Mouse (Mus musculus) midbrain, embryonic 10.5 days (tissue): ENCODE data around the gene Trmt2b. TPM values are rescaled to one million over a fixed set of nuclear protein-coding genes. Genes with fewer than 3 reads are reported as not detected.

Source experiments
- DNase-seq: peaks from one replicate; pipeline ENCODE4 v3.0.0-alpha.2; 2017; ENCODE audit warnings: low spot score
- H3K27ac ChIP-seq: fragments of 300-500 bp; sonication (generic); replicated peaks from 2 replicates; pipeline ENCODE4 v1.5.1; 2016; ENCODE audit warnings: mild to moderate bottlenecking
- H3K27me3 ChIP-seq: fragments of 300-500 bp; sonication (generic); 2 replicates; pipeline ENCODE4 v1.6.1; 2016; ENCODE audit warnings: low read depth, mild to moderate bottlenecking; ENCODE audit not compliant: poor library complexity, severe bottlenecking
- H3K36me3 ChIP-seq: fragments of 300-500 bp; sonication (generic); 2 replicates; pipeline ENCODE4 v1.6.1; 2016; ENCODE audit warnings: mild to moderate bottlenecking, moderate library complexity
- H3K4me1 ChIP-seq: fragments of 300-500 bp; sonication (generic); 2 replicates; pipeline ENCODE4 v1.6.1; 2016
- H3K4me3 ChIP-seq: fragments of 300-500 bp; sonication (generic); 2 replicates; pipeline ENCODE4 v1.5.1; 2016; ENCODE audit warnings: mild to moderate bottlenecking, moderate library complexity
- H3K9me3 ChIP-seq: fragments of 300-500 bp; sonication (generic); replicated peaks from 2 replicates; pipeline ENCODE4 v1.6.1; 2016; ENCODE audit warnings: mild to moderate bottlenecking
- WGBS: fragments of 180-500 bp; shearing (Covaris S2); methylation state at CpG from one replicate; pipeline ENCODE4 v1.1.7; 2016; 5-methylcytosine and 5-hydroxymethylcytosine counted together
- polyA plus RNA-seq: library from polyadenylated mRNA; unstranded; fragments of >200 nt; fragmentation: Nextera tagmentation; extraction: Ambion mirVana; gene quantifications from 2 replicates; pipeline ENCODE4 v1.2.1, GENCODE M21; 2016

The Trmt2b gene
- polyA plus RNA-seq, 1 experiment from 2014 or later: 7.6 TPM

DNA sequence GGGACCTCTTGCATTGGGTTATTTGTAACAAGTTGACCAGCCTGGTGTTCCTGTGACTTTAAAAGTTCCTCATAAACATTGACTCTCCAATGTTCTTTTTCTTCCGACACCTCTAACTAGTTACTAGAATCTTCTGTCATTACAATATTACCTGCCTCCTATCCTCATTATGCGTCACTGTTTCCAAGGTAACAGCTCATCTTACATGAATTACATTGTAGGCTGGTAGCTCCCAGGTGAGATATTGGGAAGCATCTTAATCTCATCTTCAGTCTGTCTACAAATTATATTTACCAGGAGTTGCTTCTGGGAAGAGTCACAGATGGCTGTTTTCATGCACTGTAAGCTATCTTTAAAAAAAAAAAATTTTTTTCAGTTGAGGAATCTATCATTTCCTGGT lies 8.3 kb upstream of the Trmt2b start:
- Histone ChIP-seq H3K27ac (no peak overlapping the region), H3K4me3 (no peak overlapping the region), H3K4me1 (no peaks in the 10 kb centered on the region), H3K36me3 (no peaks in the 10 kb centered on the region), H3K9me3 (no peaks in the 10 kb centered on the region), H3K27me3 (peaks cover 29% of the 10 kb centered on the region; the same call in 1 of the 2 replicates)
- no peak for DNase-seq
- WGBS: 92% methylated on average over 2 of the region's 2 CpGs

DNA sequence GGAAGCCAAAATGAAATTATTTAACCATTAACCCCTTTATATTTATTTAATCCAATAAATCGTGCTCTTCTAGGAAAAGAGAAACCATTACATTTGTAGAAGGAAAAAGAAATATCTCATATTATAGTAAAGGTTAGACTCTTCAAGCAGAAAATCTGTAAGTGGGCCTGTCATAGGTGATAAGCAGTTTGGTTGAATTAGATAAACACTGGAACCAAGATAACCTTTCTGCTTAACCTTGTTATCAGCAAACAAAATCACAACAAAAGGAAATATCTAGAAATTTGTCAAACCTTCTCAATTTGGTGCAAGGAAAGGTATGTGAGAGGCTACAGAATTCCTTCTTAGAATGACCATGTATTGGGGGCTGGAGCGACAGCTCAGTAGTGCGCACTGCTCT lies 3.7 kb upstream of the Trmt2b start:
- WGBS: 77% methylated on average over 3 of the region's 3 CpGs
- no peak overlapping the region for H3K27ac ChIP-seq
- no peak for DNase-seq
- H3K36me3 ChIP-seq: no peaks in the 10 kb centered on the region
- H3K27me3 ChIP-seq: peaks cover 37% of the 10 kb centered on the region
- H3K9me3 ChIP-seq: no peaks in the 10 kb centered on the region
- peaks cover 4% of the 10 kb centered on the region; the same call in 1 of the 2 replicates for H3K4me1 ChIP-seq
- H3K4me3 ChIP-seq: no peak overlapping the region

GRCm38 (mm10) chrX:134275715-134276114 lies 1.1 kb downstream of the Trmt2b start:
- H3K4me1 ChIP-seq: peaks cover 6% of the 10 kb centered on the region; the same call in 1 of the 2 replicates
- H3K4me3 ChIP-seq: no peak overlapping the region
- no peak overlapping the region for H3K27ac ChIP-seq
- H3K27me3 ChIP-seq: peaks cover 34% of the 10 kb centered on the region
- DNase-seq: no peak
- WGBS: 47% methylated on average over 6 of the region's 6 CpGs
- H3K9me3 ChIP-seq: no peaks in the 10 kb centered on the region
- H3K36me3 ChIP-seq: no peaks in the 10 kb centered on the region

GRCm38 (mm10) chrX:134262129-134262528 lies 14.7 kb downstream of the Trmt2b start:
- Histone ChIP-seq H3K9me3 (no peaks in the 10 kb centered on the region), H3K4me3 (no peak overlapping the region), H3K27ac (no peak overlapping the region), H3K27me3 (peaks cover 31% of the 10 kb centered on the region), H3K36me3 (no peaks in the 10 kb centered on the region), H3K4me1 (no peaks in the 10 kb centered on the region)
- DNase-seq: no peak
- WGBS: 83% methylated on average over 11 of the region's 11 CpGs

DNA sequence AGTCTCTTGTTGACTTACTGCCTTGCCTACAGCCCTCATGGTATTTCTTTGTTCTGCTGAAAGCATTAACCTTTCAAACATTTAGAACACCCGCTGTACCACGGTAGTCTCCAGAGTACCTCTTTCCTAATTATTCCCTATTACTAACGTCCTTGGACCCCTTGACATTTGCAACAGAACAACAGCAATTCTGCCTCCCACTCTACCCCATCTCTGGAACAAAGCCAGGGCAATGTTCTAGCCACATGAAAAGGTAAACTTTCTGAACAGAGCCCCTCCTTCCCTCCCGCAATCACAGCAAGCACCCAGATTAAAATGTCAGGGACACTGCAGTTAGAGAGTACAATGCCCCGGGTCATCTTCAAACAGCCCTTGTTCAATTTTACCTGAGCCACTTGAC lies 15.6 kb downstream of the Trmt2b start:
- WGBS: 58% methylated on average over 5 of the region's 5 CpGs

DNA sequence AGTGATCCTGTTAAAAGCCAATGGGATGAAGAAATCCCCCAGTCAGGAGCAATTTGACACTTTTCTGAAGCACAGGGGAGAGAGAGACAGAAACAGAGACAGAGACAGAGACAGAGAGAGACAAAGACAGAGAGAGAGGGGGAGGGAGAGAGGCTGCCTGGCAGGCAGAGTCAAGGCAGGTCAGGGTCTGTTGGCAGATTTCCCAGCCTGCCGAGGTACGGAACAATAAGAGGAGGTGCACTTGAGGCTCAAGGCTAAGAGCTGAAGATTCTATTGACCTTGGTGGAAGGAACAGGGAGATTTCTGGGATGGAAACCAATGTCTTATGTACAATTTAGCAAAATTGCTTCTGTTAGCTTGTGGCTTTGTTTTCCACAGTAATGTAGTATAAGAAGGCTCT lies 28.6 kb downstream of the Trmt2b start:
- H3K9me3 ChIP-seq: no peaks in the 10 kb centered on the region
- no peaks in the 10 kb centered on the region for H3K36me3 ChIP-seq
- H3K27me3 ChIP-seq: no peaks in the 10 kb centered on the region
- no peak overlapping the region for H3K27ac ChIP-seq
- H3K4me1 ChIP-seq: no peaks in the 10 kb centered on the region
- 85% methylated on average over 2 of the region's 2 CpGs for WGBS
- no peak for DNase-seq
- H3K4me3 ChIP-seq: no peak overlapping the region

More for the DNA sequence above, 15.6 kb downstream of the Trmt2b start:
- H3K4me1 ChIP-seq: no peaks in the 10 kb centered on the region
- H3K4me3 ChIP-seq: no peak overlapping the region
- no peak for DNase-seq
- peaks cover 31% of the 10 kb centered on the region for H3K27me3 ChIP-seq
- no peaks in the 10 kb centered on the region for H3K36me3 ChIP-seq
- no peaks in the 10 kb centered on the region for H3K9me3 ChIP-seq
- no peak overlapping the region for H3K27ac ChIP-seq

- Histone ChIP-seq H3K27me3 (peaks cover under 1% of the 10 kb centered on the region; the same call in 1 of the 2 replicates), H3K36me3 (no peaks in the 10 kb centered on the region), H3K4me1 (no peaks in the 10 kb centered on the region), H3K9me3 (no peaks in the 10 kb centered on the region), H3K4me3 (no peak overlapping the region), H3K27ac (no peak overlapping the region)
- 94% methylated on average over 10 of the region's 10 CpGs for WGBS
- no peak for DNase-seq
Observed at GRCm38 (mm10) chrX:134245946-134246345, 30.8 kb downstream of the Trmt2b start.

GRCm38 (mm10) chrX:134238266-134238665 lies 38.5 kb downstream of the Trmt2b start:
- Histone ChIP-seq H3K4me3 (no peak overlapping the region), H3K36me3 (no peaks in the 10 kb centered on the region), H3K4me1 (no peaks in the 10 kb centered on the region), H3K9me3 (no peaks in the 10 kb centered on the region), H3K27ac (no peak overlapping the region), H3K27me3 (peaks cover 8% of the 10 kb centered on the region; the same call in 1 of the 2 replicates)
- 96% methylated on average over 10 of the region's 10 CpGs for WGBS
- DNase-seq: no peak

GRCm38 (mm10) chrX:134233048-134233447 lies 43.7 kb downstream of the Trmt2b start:
- no peak overlapping the region for H3K4me3 ChIP-seq
- H3K4me1 ChIP-seq: no peaks in the 10 kb centered on the region
- no peak for DNase-seq
- H3K27ac ChIP-seq: no peak overlapping the region
- WGBS: 88% methylated on average over 1 of the region's 1 CpGs
- no peaks in the 10 kb centered on the region for H3K9me3 ChIP-seq
- H3K36me3 ChIP-seq: no peaks in the 10 kb centered on the region
- 0 out of 2 replicates have a peak, but pooled peaks cover 3% of the 10 kb centered on the region for H3K27me3 ChIP-seq

DNA sequence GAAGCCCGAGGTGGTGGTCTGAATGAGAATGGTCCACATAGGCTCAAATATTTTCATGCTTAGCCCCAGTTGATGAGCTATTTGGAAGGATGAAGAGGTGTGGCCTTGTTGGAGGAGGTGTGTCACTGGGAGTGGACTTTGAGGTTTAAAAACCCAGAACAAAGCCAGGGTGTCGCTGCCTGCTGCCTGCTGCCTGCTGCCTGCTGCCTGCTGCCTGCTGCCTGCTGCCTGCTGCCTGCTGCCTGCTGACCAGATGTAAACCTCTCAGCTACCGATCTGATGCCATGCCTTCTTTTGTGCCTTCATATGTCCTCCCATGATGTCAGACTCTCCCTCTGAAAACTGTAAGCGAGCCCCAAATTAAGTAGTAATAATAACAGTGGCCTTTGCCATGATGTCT lies 54.9 kb downstream of the Trmt2b start, which contains the start of gene Nox1:
Gene Nox1 (minus strand): TSS at position 101 of the 400 bp plus-strand sequence.
- WGBS: 60% methylated on average over 4 of the region's 4 CpGs

GRCm38 (mm10) chrX:134220618-134221017 lies 56.2 kb downstream of the Trmt2b start:
- Histone ChIP-seq H3K4me3 (no peak overlapping the region), H3K27me3 (peaks cover 47% of the 10 kb centered on the region), H3K9me3 (no peaks in the 10 kb centered on the region), H3K27ac (no peak overlapping the region), H3K36me3 (no peaks in the 10 kb centered on the region), H3K4me1 (no peaks in the 10 kb centered on the region)
- no peak for DNase-seq
- WGBS: 80% methylated on average over 3 of the region's 3 CpGs

More for the DNA sequence above, 54.9 kb downstream of the Trmt2b start, which contains the start of gene Nox1:
- no peak for DNase-seq
- Histone ChIP-seq H3K27ac (no peak within 1 kb of the TSS), H3K36me3 (no peaks in the 10 kb centered on the region), H3K4me1 (no peaks in the 10 kb centered on the region), H3K4me3 (no peak within 1 kb of the TSS), H3K27me3 (peaks cover 47% of the 10 kb centered on the region), H3K9me3 (no peaks in the 10 kb centered on the region)

- Histone ChIP-seq H3K9me3 (no peaks in the 10 kb centered on the region), H3K4me1 (no peaks in the 10 kb centered on the region), H3K36me3 (no peaks in the 10 kb centered on the region), H3K27me3 (peaks cover 50% of the 10 kb centered on the region), H3K4me3 (no peak overlapping the region), H3K27ac (no peak overlapping the region)
- no peak for DNase-seq
- 54% methylated on average over 4 of the region's 4 CpGs for WGBS
Observed at GRCm38 (mm10) chrX:134218161-134218560, 58.6 kb downstream of the Trmt2b start.

DNA sequence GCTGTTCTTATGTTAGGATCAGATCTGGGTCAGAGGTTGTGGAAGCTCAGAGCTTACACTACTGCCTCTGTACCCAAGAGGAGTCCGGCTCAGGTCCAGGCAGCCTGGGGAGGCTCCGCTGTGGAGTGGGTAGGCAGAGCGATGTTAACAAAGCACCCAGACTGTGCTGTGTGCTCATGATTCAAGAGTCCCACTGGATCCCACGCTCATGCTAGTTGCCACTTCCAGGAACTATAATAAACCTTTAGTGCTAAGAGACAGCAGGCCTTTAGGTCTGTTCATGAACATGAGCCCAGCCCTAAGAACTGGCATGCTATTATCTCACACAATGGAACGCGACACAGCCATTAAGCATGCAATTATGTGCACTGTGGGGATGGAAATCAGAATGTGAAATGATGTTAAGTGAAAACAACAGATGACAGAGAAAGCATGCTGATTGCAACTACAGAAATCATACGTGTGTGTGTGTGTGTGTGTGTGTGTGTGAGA lies 65.6 kb downstream of the Trmt2b start:
- H3K4me1 ChIP-seq: no peaks in the 10 kb centered on the region
- peaks cover 59% of the 10 kb centered on the region for H3K27me3 ChIP-seq
- H3K9me3 ChIP-seq: no peaks in the 10 kb centered on the region
- no peak overlapping the region for H3K27ac ChIP-seq
- no peak overlapping the region for H3K4me3 ChIP-seq
- no peak for DNase-seq
- H3K36me3 ChIP-seq: no peaks in the 10 kb centered on the region
- WGBS: 86% methylated on average over 7 of the region's 7 CpGs

GRCm38 (mm10) chrX:134208491-134208890 lies 68.3 kb downstream of the Trmt2b start:
- H3K4me3 ChIP-seq: no peak overlapping the region
- H3K27ac ChIP-seq: no peak overlapping the region
- H3K36me3 ChIP-seq: no peaks in the 10 kb centered on the region
- H3K9me3 ChIP-seq: no peaks in the 10 kb centered on the region
- H3K27me3 ChIP-seq: peaks cover 49% of the 10 kb centered on the region
- H3K4me1 ChIP-seq: no peaks in the 10 kb centered on the region
- DNase-seq: no peak
- WGBS: 76% methylated on average over 2 of the region's 2 CpGs
